Mouse (Mus musculus) C2C12 (cell line): ENCODE measurements at regions not wholly inside any gene's neighbourhood (a gene's known extent, or its start where the extent isn't known, plus 50 kb on each side); places are given as distances from the start of the nearest gene placed in this dataset.
A peak's percentile ranks its signal among the peaks of the same experiment; 100 is the strongest.

Experiments used
- CEBPB ChIP-seq: IDR thresholded peaks from one replicate; pipeline ENCODE4 v1.6.1; 2011; ENCODE audit warnings: low read depth, mild to moderate bottlenecking, control low read depth, moderate library complexity
- CTCF ChIP-seq: IDR thresholded peaks from one replicate; pipeline ENCODE4 v1.5.1; 2011; ENCODE audit not compliant: control insufficient read depth, insufficient read depth, insufficient read length
- MAX ChIP-seq: IDR thresholded peaks from one replicate; pipeline ENCODE4 v1.6.1; 2011; ENCODE audit warnings: mild to moderate bottlenecking, control low read depth
- MYOD1 ChIP-seq: IDR thresholded peaks from one replicate; pipeline ENCODE4 v1.6.1; 2011; ENCODE audit warnings: low read depth; ENCODE audit not compliant: control insufficient read depth, insufficient read length
- MYOG ChIP-seq: IDR thresholded peaks from one replicate; pipeline ENCODE4 v1.6.1; 2011; ENCODE audit not compliant: control insufficient read depth, insufficient read length; ENCODE audit errors: extremely low read depth

DNA sequence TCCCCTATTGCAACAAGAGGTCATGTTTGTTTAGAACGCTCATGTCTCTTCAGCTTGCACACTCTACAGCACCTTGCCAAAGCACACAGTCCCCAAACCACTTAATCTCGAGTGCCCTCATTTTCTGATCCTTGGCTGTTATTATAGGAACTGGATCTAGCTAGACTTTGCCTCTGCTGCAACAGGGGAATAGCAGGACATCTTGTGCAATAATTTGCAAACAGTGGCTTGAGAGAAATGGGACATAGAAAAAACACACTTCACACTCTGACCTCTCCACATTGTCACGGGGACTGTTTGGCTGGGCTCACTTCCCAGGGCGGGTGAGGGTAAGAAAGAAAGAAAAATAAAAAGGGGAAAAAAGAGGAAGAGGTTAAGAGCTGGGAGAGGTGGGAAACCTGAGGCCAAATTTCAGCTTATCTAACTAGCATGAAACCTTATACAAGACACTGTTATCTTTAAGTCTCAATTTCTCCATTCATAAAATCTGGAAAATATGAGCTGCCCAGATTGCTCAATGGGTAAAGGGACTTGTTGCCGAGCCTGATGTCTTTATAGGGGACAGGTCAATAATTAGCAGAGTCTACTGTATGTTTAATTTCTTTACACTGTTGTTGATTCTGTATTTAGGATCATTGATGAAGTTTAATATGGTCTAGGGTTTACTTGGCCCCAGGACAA is 356.0 kb downstream of the Ankrd50 start:
- no peak for TF ChIP-seq CTCF
- TF ChIP-seq CEBPB, result peak; percentile 48
- TF ChIP-seq MYOG, result no peak
- no peak for TF ChIP-seq MAX
- TF ChIP-seq MYOD1, result no peak
